Mouse (Mus musculus) intestine, embryonic 15.5 days (tissue): ENCODE data around the gene Gfap. TPM values are rescaled to one million over a fixed set of nuclear protein-coding genes. Genes with fewer than 3 reads are reported as not detected.

ENCODE experiments used
- ATAC-seq: fragments of 200-750 bp; cut with Nextera tagmentation; 2 replicates; pipeline ENCODE4 v1.8.0; 2017; ENCODE audit warnings: moderate TSS enrichment, moderate library complexity
- H3K27ac ChIP-seq: fragments of 300-500 bp; sonication (generic); 2 replicates; pipeline ENCODE4 v1.5.1; 2015; ENCODE audit warnings: mild to moderate bottlenecking, inconsistent platforms
- H3K27me3 ChIP-seq: fragments of 300-500 bp; sonication (generic); replicated peaks from 2 replicates; pipeline ENCODE4 v1.6.1; 2015; ENCODE audit warnings: inconsistent platforms
- H3K36me3 ChIP-seq: fragments of 300-500 bp; sonication (generic); 2 replicates; pipeline ENCODE4 v1.6.1; 2015; ENCODE audit warnings: inconsistent platforms
- H3K4me1 ChIP-seq: fragments of 300-500 bp; sonication (generic); replicated peaks from 2 replicates; pipeline ENCODE4 v1.6.1; 2015; ENCODE audit warnings: inconsistent platforms
- H3K4me2 ChIP-seq: fragments of 300-500 bp; sonication (generic); replicated peaks from 2 replicates; pipeline ENCODE4 v1.6.1; 2015; ENCODE audit warnings: mild to moderate bottlenecking, inconsistent platforms
- H3K4me3 ChIP-seq: fragments of 300-500 bp; sonication (generic); replicated peaks from 2 replicates; pipeline ENCODE4 v1.5.1; 2015; ENCODE audit warnings: inconsistent platforms
- H3K9ac ChIP-seq: fragments of 300-500 bp; sonication (generic); 2 replicates; pipeline ENCODE4 v1.6.1; 2015; ENCODE audit warnings: inconsistent platforms
- H3K9me3 ChIP-seq: fragments of 300-500 bp; sonication (generic); 2 replicates; pipeline ENCODE4 v1.6.1; 2016; ENCODE audit warnings: inconsistent platforms
- WGBS: fragments of 180-500 bp; shearing (Covaris S2); methylation state at CpG from one replicate; pipeline ENCODE4 v1.1.7; 2015; 5-methylcytosine and 5-hydroxymethylcytosine counted together
- polyA plus RNA-seq: library from polyadenylated mRNA; unstranded; fragments of >200 nt; fragmentation: Nextera tagmentation; extraction: Ambion mirVana; gene quantifications from 2 replicates; pipeline ENCODE4 v1.2.1, GENCODE M21; 2015

The Gfap gene
- polyA plus RNA-seq: 0.20 and 0.36 TPM in 2 replicates

- no peak within 1 kb of the TSS for H3K4me2 ChIP-seq
- peaks cover 6% of the 10 kb centered on the region for H3K36me3 ChIP-seq
- H3K27ac ChIP-seq: no peak within 1 kb of the TSS
- H3K4me1 ChIP-seq: no peaks in the 10 kb centered on the region
- no peak within 1 kb of the TSS for H3K4me3 ChIP-seq
- H3K9ac ChIP-seq: no peak within 1 kb of the TSS
- no peaks in the 10 kb centered on the region for H3K9me3 ChIP-seq
- ATAC-seq: peak; percentile 54
- H3K27me3 ChIP-seq: peaks cover 3% of the 10 kb centered on the region; the same call in 1 of the 2 replicates
- 11% methylated on average over 7 of the region's 7 CpGs for WGBS
Observed at GRCm38 (mm10) chr11:102900763-102901162, at the start of gene Gfap. Gene Gfap (minus strand): TSS chr11:102900912.

GRCm38 (mm10) chr11:102948043-102948961 lies 47.6 kb upstream of the Gfap start:
- WGBS: 5% methylated on average over 51 of the region's 51 CpGs
- no peaks in the 10 kb centered on the region for H3K36me3 ChIP-seq
- H3K4me2 ChIP-seq: peak overlapping the region; percentile 90
- peak overlapping the region; percentile 52 for H3K9ac ChIP-seq
- H3K4me3 ChIP-seq: peak overlapping the region; percentile 50
- H3K27me3 ChIP-seq: peaks cover 82% of the 10 kb centered on the region
- peaks cover 35% of the 10 kb centered on the region for H3K4me1 ChIP-seq
- no peak for ATAC-seq
- H3K9me3 ChIP-seq: no peaks in the 10 kb centered on the region
- H3K27ac ChIP-seq: no peak overlapping the region

- no peak; the same call in 1 of the 2 replicates for ATAC-seq
- Histone ChIP-seq H3K9ac (no peak overlapping the region), H3K27ac (no peak overlapping the region), H3K36me3 (no peaks in the 10 kb centered on the region), H3K4me1 (peaks cover 29% of the 10 kb centered on the region), H3K9me3 (no peaks in the 10 kb centered on the region), H3K4me3 (peak overlapping the region; percentile 47), H3K27me3 (peaks cover 84% of the 10 kb centered on the region), H3K4me2 (peak overlapping the region; percentile 91)
- WGBS: 13% methylated on average over 8 of the region's 8 CpGs
Observed at GRCm38 (mm10) chr11:102946992-102947343, 46.3 kb upstream of the Gfap start.

GRCm38 (mm10) chr11:102946265-102946991 lies 45.7 kb upstream of the Gfap start, which contains the start of gene C1ql1:
Gene C1ql1 (minus strand): TSS chr11:102946688.
- H3K4me1 ChIP-seq: peaks cover 29% of the 10 kb centered on the region
- under 1% methylated on average over 81 of the region's 87 CpGs for WGBS

GRCm38 (mm10) chr11:102945306-102946264 lies 44.9 kb upstream of the Gfap start:
- Histone ChIP-seq H3K4me3 (peak overlapping the region; percentile 47), H3K4me1 (peaks cover 29% of the 10 kb centered on the region), H3K27ac (no peak overlapping the region), H3K9me3 (no peaks in the 10 kb centered on the region), H3K9ac (peak overlapping the region; percentile 53), H3K27me3 (peaks cover 82% of the 10 kb centered on the region), H3K36me3 (no peaks in the 10 kb centered on the region), H3K4me2 (peak overlapping the region; percentile 91)
- 3% methylated on average over 54 of the region's 54 CpGs for WGBS
- ATAC-seq: peak; percentile 29; the same call in 1 of the 2 replicates

More at GRCm38 (mm10) chr11:102946265-102946991, 45.7 kb upstream of the Gfap start, which contains the start of gene C1ql1:
- H3K27ac ChIP-seq: no peak within 1 kb of the TSS
- peaks cover 82% of the 10 kb centered on the region for H3K27me3 ChIP-seq
- no peaks in the 10 kb centered on the region for H3K36me3 ChIP-seq
- peak within 1 kb of the TSS; percentile 47 for H3K4me3 ChIP-seq
- peak within 1 kb of the TSS; percentile 53 for H3K9ac ChIP-seq
- peak within 1 kb of the TSS; percentile 91 for H3K4me2 ChIP-seq
- H3K9me3 ChIP-seq: no peaks in the 10 kb centered on the region
- ATAC-seq: peak; percentile 95

- Histone ChIP-seq H3K36me3 (no peaks in the 10 kb centered on the region), H3K9ac (no peak overlapping the region), H3K27me3 (peaks cover 43% of the 10 kb centered on the region), H3K4me3 (no peak overlapping the region), H3K9me3 (no peaks in the 10 kb centered on the region), H3K27ac (no peak overlapping the region), H3K4me2 (no peak overlapping the region), H3K4me1 (peaks cover 32% of the 10 kb centered on the region)
- ATAC-seq: no peak
- 66% methylated on average over 6 of the region's 6 CpGs for WGBS
Observed at GRCm38 (mm10) chr11:102941236-102941635, 40.5 kb upstream of the Gfap start.

GRCm38 (mm10) chr11:102939024-102939675 lies 38.4 kb upstream of the Gfap start:
- peak; percentile 47; the same call in 1 of the 2 replicates for ATAC-seq
- H3K4me2 ChIP-seq: 0 out of 2 replicates have a peak overlapping the region, but pooled peaks have one; percentile 7

GRCm38 (mm10) chr11:102937529-102938182 lies 36.9 kb upstream of the Gfap start:
- 69% methylated on average over 3 of the region's 3 CpGs for WGBS

More at GRCm38 (mm10) chr11:102939024-102939675, 38.4 kb upstream of the Gfap start:
- H3K9ac ChIP-seq: no peak overlapping the region
- no peak overlapping the region for H3K27ac ChIP-seq
- 22% methylated on average over 13 of the region's 13 CpGs for WGBS
- no peaks in the 10 kb centered on the region for H3K9me3 ChIP-seq
- peaks cover 22% of the 10 kb centered on the region for H3K27me3 ChIP-seq
- H3K4me3 ChIP-seq: no peak overlapping the region
- H3K36me3 ChIP-seq: no peaks in the 10 kb centered on the region
- H3K4me1 ChIP-seq: peaks cover 16% of the 10 kb centered on the region; the same call in 1 of the 2 replicates

GRCm38 (mm10) chr11:102936272-102936671 lies 35.6 kb upstream of the Gfap start:
- Histone ChIP-seq H3K9ac (no peak overlapping the region), H3K4me3 (no peak overlapping the region), H3K4me2 (no peak overlapping the region)

More at GRCm38 (mm10) chr11:102937529-102938182, 36.9 kb upstream of the Gfap start:
- Histone ChIP-seq H3K9ac (no peak overlapping the region), H3K4me2 (no peak overlapping the region), H3K4me3 (no peak overlapping the region), H3K4me1 (peaks cover 16% of the 10 kb centered on the region; the same call in 1 of the 2 replicates), H3K27me3 (0 out of 2 replicates have a peak, but pooled peaks cover 8% of the 10 kb centered on the region), H3K36me3 (no peaks in the 10 kb centered on the region), H3K27ac (no peak overlapping the region), H3K9me3 (no peaks in the 10 kb centered on the region)
- no peak for ATAC-seq

GRCm38 (mm10) chr11:102930672-102931071 lies 30.0 kb upstream of the Gfap start:
- no peak overlapping the region for H3K4me2 ChIP-seq
- H3K9ac ChIP-seq: no peak overlapping the region
- H3K4me1 ChIP-seq: no peaks in the 10 kb centered on the region
- H3K9me3 ChIP-seq: no peaks in the 10 kb centered on the region
- H3K36me3 ChIP-seq: no peaks in the 10 kb centered on the region
- no peak overlapping the region for H3K27ac ChIP-seq
- no peak for ATAC-seq
- 90% methylated on average over 10 of the region's 10 CpGs for WGBS
- no peaks in the 10 kb centered on the region for H3K27me3 ChIP-seq
- H3K4me3 ChIP-seq: no peak overlapping the region

More at GRCm38 (mm10) chr11:102936272-102936671, 35.6 kb upstream of the Gfap start:
- Histone ChIP-seq H3K9me3 (no peaks in the 10 kb centered on the region), H3K36me3 (no peaks in the 10 kb centered on the region), H3K27ac (no peak overlapping the region), H3K27me3 (0 out of 2 replicates have a peak, but pooled peaks cover 2% of the 10 kb centered on the region), H3K4me1 (peaks cover 16% of the 10 kb centered on the region; the same call in 1 of the 2 replicates)
- ATAC-seq: no peak
- WGBS: 33% methylated on average over 4 of the region's 4 CpGs
